Mouse (Mus musculus): Measurements from ENCODE around the gene Zfp719.

Zfp719 gene

DNA sequence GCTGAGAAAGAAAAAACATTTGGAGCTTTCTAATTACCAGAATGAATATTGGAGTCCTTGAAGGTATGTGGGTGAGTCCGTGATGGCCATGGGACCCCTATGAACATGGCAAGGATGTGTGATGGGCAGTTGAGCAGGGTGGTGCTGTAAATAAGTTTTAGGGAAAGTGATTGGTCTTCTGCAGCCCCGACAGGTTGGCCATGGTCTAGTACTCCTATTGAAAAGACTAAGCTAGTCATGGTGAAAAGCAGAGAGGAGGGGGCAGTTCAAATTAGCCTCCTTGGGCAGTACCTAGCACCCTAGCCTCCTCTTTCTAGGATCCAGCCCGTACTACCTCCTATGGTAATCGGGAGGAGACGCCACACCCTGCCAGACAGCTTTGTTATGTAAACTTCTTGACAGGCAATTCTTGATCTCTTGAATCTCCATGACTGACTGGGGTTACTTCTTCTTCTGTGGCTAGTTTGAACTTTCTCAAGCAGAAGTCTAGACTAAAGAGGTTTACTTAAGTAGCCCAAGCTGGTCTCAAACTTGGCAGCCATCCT is 28.4 kb downstream of the Zfp719 start:
- DNase-seq (ENCODE audit: low spot score in 2 of 2), result no peak

GRCm38 (mm10) chr7:43608316-43608824 is 29.0 kb downstream of the Zfp719 start:
- no peak for DNase-seq (ENCODE audit: low spot score in 2 of 2)

DNA sequence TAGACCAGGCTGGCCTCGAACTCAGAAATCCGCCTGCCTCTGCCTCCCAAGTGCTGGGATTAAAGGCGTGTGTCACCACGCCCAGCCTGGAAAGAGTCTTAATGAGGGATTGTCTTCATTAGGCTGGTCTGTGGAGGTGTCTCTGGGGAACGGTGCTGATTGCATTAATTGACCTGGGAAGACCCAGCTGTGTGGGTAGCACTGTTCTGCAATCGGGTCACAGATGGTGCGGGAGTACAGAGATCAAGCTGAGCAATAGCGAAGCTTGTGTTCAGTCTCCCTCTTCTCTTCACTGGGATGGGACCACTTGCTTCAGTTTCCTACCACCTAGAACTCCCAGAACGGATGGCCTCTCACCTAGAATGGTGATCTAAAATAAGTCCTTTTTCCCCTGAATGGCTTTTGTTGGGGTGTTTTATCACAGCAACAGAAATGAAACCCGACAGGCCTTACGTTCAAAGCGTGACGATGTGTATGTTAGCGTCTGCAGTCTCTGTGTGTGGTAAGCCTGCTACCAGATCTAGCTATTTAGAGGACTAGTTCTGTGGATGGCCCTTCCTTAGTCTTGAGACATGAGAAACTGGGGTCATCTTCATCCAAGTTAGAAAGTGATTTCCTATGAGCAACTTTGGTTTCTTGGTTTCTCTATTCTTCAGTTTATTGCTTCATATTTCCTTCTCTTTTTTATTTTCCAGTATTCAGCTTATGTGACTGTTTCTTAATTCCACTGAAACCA is 34.6 kb downstream of the Zfp719 start:
- DNase-seq (ENCODE audit: low spot score in 2 of 2), result no peak

GRCm38 (mm10) chr7:43622927-43623326 is 43.5 kb downstream of the Zfp719 start:
- no peak for DNase-seq (ENCODE audit: low spot score in 2 of 2)

- DNase-seq (ENCODE audit: low spot score in 2 of 2), result no peak
Observed at GRCm38 (mm10) chr7:43623819-43624218, 44.4 kb downstream of the Zfp719 start.

GRCm38 (mm10) chr7:43625065-43625464 is 45.7 kb downstream of the Zfp719 start:
- DNase-seq (ENCODE audit: low spot score in 2 of 2), result no peak

- DNase-seq (ENCODE audit: low spot score in 2 of 2), result no peak
Observed at GRCm38 (mm10) chr7:43625794-43626422, 46.5 kb downstream of the Zfp719 start.

- DNase-seq (ENCODE audit: low spot score in 2 of 2), result no peak
Observed at GRCm38 (mm10) chr7:43633940-43634339, 54.5 kb downstream of the Zfp719 start.

- no peak for DNase-seq (ENCODE audit: low spot score in 2 of 2)
Observed at GRCm38 (mm10) chr7:43634500-43634899, 55.1 kb downstream of the Zfp719 start, which contains the start of gene Ceacam18. Gene Ceacam18, plus strand, starts transcription at chr7:43634707.

DNA sequence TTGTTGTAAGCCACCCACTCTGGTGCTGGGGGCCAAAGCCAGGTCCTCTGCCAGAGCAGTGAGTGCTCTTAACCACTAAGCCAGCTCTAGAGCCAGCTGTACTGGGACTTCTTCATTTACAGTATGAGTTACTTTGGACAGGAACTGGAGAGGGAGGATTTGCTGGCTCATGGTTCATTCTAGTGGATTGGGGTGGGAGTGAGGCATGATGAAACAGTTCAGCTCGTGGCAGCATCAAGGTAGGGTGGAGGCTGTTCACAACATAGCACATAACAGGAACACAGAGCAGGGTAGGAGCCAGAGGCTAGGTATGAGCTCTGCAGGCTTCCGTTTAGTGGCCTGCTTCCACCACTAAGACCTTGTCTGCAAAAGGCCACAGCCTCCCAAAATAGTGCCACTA is 56.8 kb downstream of the Zfp719 start:
- DNase-seq (ENCODE audit: low spot score in 2 of 2), result no peak

- no peak for DNase-seq (ENCODE audit: low spot score in 2 of 2)
Observed at GRCm38 (mm10) chr7:43637118-43637517, 57.7 kb downstream of the Zfp719 start.

DNA sequence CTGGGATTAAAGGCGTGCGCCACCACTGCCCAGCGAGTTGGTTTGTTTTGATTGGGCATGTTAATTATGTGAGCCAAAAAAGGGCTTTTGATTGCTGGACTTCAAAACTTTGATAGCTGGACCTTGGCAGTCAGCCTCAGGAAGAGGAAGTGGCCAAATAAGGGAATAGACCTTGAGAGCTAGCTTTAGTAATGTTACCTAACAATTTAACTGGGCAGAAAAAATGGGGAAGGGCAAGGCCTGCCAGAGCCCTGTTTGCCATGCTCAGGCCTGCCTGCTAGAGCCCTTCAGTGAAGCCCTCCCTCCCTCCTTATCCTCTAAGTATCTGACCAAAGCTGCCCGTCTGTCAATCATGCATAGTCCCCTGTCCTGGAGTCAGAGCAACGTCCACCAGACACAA is 63.2 kb downstream of the Zfp719 start:
- no peak for DNase-seq (ENCODE audit: low spot score in 2 of 2)
